Mouse (Mus musculus) liver, embryonic 13.5 days (tissue): Measurements from ENCODE around the gene Tex21. TPM values are rescaled to one million over a fixed set of nuclear protein-coding genes. Genes with fewer than 3 reads are reported as not detected.
A peak's percentile ranks its signal among the peaks of the same experiment; 100 is the strongest.

Experiments
- ATAC-seq: fragments of 200-750 bp; cut with Nextera tagmentation; 2 replicates; pipeline ENCODE4 v1.8.0; 2017; ENCODE audit warnings: low read depth, mild to moderate bottlenecking, moderate number of reproducible peaks, moderate library complexity
- DNase-seq: peaks from one replicate; pipeline ENCODE4 v3.0.0; 2022
- H3K27ac ChIP-seq: fragments of 300-500 bp; sonication (generic); 2 replicates; pipeline ENCODE4 v1.5.1; 2015; ENCODE audit warnings: moderate library complexity, mild to moderate bottlenecking, inconsistent platforms
- H3K27me3 ChIP-seq: fragments of 300-500 bp; sonication (generic); 2 replicates; pipeline ENCODE4 v1.6.1; 2015; ENCODE audit warnings: mild to moderate bottlenecking, inconsistent platforms
- H3K36me3 ChIP-seq: fragments of 300-500 bp; sonication (generic); 2 replicates; pipeline ENCODE4 v1.6.1; 2015; ENCODE audit warnings: mild to moderate bottlenecking, inconsistent platforms
- H3K4me1 ChIP-seq: fragments of 300-500 bp; sonication (generic); replicated peaks from 2 replicates; pipeline ENCODE4 v1.6.1; 2015; ENCODE audit warnings: inconsistent platforms
- H3K4me2 ChIP-seq: fragments of 300-500 bp; sonication (generic); 2 replicates; pipeline ENCODE4 v1.6.1; 2015; ENCODE audit warnings: inconsistent platforms, mild to moderate bottlenecking, moderate library complexity
- H3K4me3 ChIP-seq: fragments of 300-500 bp; sonication (generic); replicated peaks from 2 replicates; pipeline ENCODE4 v1.5.1; 2015; ENCODE audit warnings: mild to moderate bottlenecking, inconsistent platforms
- H3K9ac ChIP-seq: fragments of 300-500 bp; sonication (generic); 2 replicates; pipeline ENCODE4 v1.6.1; 2015; ENCODE audit warnings: mild to moderate bottlenecking, inconsistent platforms
- H3K9me3 ChIP-seq: fragments of 300-500 bp; sonication (generic); replicated peaks from 2 replicates; pipeline ENCODE4 v1.6.1; 2016; ENCODE audit warnings: inconsistent platforms
- WGBS: fragments of 180-500 bp; shearing (Covaris S2); methylation state at CpG from one replicate; pipeline ENCODE4 v1.1.7; 2015; ENCODE audit not compliant: insufficient replicate concordance; 5-methylcytosine and 5-hydroxymethylcytosine counted together
- polyA plus RNA-seq: library from polyadenylated mRNA; unstranded; fragments of >200 nt; fragmentation: Nextera tagmentation; extraction: Ambion mirVana; gene quantifications from 2 replicates; pipeline ENCODE4 v1.2.1, GENCODE M21; 2015

Gene Tex21
- polyA plus RNA-seq, 1 experiment from 2014 or later: 0.13 TPM

DNA sequence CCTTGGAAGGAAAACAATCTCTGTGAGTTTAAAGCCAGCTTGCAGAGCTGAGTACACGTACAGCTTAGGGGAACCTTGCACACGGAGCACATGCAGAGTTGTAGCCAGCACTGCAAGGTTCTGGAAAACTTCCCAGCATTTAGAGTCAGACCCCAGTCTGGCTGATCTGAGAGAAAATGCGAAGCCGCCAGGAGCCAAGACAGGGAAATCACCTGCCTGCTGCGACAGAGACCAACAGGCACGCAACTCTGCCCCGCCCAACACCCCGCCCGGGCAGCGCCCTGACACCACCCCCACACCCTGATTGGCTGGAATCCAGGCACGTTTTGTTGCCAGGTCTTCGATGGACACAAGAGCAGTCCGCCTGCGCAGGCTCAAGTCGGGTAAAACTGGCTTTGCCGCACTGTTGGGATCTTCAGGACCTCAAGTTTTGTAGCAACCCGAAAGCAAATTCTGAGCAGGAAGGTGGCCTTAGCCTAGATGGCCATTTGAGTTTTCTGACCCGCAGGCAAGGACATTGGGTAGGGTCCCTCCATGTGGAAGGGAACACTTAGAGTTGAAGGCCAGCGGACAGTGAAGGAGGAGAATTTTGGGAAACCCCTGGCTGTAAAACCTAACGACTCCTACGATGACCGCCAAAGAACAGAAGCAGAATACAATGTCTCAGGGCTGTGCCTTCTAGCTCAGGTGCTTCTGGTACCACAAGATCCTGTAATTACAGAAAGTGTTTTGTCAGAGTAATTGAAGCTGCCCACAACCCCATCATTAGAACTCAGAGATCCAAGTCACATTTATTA lies 50.4 kb downstream of the Tex21 start:
- no peaks in the 10 kb centered on the region for H3K9me3 ChIP-seq
- H3K4me1 ChIP-seq: peaks cover 14% of the 10 kb centered on the region
- ATAC-seq (peak; percentile 90), DNase-seq (peak; percentile 76)
- peak overlapping the region; percentile 43 for H3K4me3 ChIP-seq
- peak overlapping the region; percentile 33; the same call in 1 of the 2 replicates for H3K9ac ChIP-seq
- H3K36me3 ChIP-seq: no peaks in the 10 kb centered on the region
- WGBS: 2% methylated on average over 22 of the region's 22 CpGs
- H3K27ac ChIP-seq: 0 out of 2 replicates have a peak overlapping the region, but pooled peaks have one; percentile 14
- H3K4me2 ChIP-seq: peak overlapping the region; percentile 75
- peaks cover 9% of the 10 kb centered on the region for H3K27me3 ChIP-seq

DNA sequence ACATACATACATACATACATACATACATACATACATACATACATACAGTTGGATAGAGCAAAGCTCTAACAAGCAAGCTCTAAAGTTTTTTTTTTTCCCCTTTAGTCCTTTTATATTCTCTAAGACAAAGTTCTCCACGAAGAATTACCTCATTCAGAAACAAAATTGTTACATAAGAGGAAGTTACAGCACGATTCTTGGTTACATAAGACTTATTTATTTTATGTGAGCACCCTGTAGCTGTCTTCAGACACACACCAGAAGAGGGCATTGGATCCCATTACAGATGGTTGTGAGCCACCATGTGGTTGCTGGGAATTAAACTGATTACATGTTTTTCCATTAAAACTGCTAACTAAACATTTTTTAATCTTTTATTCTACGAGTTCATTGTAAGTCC lies 52.0 kb downstream of the Tex21 start:
- Histone ChIP-seq H3K4me2 (no peak overlapping the region), H3K27me3 (peaks cover 9% of the 10 kb centered on the region), H3K36me3 (no peaks in the 10 kb centered on the region), H3K27ac (no peak overlapping the region), H3K4me3 (no peak overlapping the region), H3K9me3 (no peaks in the 10 kb centered on the region), H3K9ac (no peak overlapping the region), H3K4me1 (peaks cover 14% of the 10 kb centered on the region)
- ATAC-seq: no peak
- no peak for DNase-seq
- 31% methylated on average over 3 of the region's 3 CpGs for WGBS

DNA sequence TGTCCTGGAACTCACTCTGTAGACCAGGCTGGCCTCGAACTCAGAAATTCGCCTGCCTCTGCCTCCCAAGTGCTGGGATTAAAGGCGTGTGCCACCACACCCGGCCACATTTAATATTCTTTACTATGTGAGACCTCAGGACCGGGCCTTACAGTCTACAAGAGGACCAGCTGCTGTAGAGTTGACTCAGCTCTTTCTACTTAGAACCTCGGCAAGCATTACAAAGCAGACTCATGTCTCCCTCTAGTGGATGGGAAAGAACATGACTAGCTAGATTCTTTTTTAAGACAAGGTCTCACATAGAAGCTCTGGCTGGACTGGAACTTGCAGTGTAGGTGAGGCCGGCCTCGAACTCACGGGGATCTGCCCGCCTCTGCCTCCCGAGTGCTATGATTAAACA lies 55.6 kb downstream of the Tex21 start:
- ATAC-seq (no peak), DNase-seq (no peak)
- H3K4me1 ChIP-seq: peaks cover 5% of the 10 kb centered on the region
- H3K9ac ChIP-seq: no peak overlapping the region
- H3K4me2 ChIP-seq: no peak overlapping the region
- WGBS: 30% methylated on average over 11 of the region's 11 CpGs
- no peak overlapping the region for H3K4me3 ChIP-seq
- 0 out of 2 replicates have a peak, but pooled peaks cover 2% of the 10 kb centered on the region for H3K27me3 ChIP-seq
- no peaks in the 10 kb centered on the region for H3K36me3 ChIP-seq
- H3K27ac ChIP-seq: no peak overlapping the region
- no peaks in the 10 kb centered on the region for H3K9me3 ChIP-seq

DNA sequence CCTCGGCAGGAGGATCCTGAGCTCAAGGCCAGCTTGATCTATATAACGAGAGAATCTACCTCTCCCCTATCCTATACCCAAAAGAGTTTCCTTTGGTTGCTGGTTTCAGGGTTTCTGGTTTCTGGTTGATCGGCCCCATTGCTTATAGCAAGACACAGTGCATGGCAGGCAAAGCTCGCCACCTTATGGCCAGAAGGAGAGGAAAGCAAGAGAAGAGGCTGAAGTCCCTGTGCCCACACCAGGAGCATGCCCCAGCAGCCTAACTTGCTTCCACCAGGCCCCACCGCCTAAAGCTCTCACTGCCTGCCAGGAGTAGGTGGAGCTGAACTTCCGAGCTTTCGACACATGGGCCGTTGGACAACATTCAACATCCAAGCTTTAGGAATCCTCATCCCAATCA lies 58.7 kb downstream of the Tex21 start:
- no peak for DNase-seq
- Histone ChIP-seq H3K9me3 (no peaks in the 10 kb centered on the region), H3K27me3 (no peaks in the 10 kb centered on the region), H3K27ac (no peak overlapping the region), H3K4me1 (no peaks in the 10 kb centered on the region), H3K36me3 (no peaks in the 10 kb centered on the region), H3K4me2 (no peak overlapping the region), H3K4me3 (no peak overlapping the region), H3K9ac (no peak overlapping the region)
- WGBS: 38% methylated on average over 8 of the region's 8 CpGs
- ATAC-seq: no peak

DNA sequence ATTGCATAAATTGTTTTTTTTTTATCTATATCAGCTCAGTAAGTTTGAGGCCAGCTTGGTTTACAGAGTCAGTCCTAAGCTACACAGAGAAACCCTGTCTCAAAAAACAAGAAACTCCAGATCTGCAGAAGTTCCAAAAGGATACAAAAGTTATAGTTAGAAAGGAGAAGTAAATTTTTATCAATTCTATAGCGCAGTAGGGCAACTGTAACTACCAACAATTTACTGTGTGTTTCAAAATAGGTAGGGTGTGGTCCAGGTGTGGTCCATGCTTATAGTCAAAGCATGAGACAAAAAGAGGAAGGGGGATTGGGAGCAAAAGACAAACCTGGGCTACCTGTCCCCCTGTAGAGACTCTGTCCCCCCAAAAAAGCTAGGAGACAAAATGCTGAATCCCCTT lies 60.1 kb downstream of the Tex21 start:
- DNase-seq (no peak), ATAC-seq (no peak)
- no peak overlapping the region for H3K27ac ChIP-seq
- no peaks in the 10 kb centered on the region for H3K9me3 ChIP-seq
- H3K4me1 ChIP-seq: no peaks in the 10 kb centered on the region
- WGBS: 76% methylated on average over 1 of the region's 1 CpGs
- H3K27me3 ChIP-seq: no peaks in the 10 kb centered on the region
- H3K4me3 ChIP-seq: no peak overlapping the region
- no peaks in the 10 kb centered on the region for H3K36me3 ChIP-seq
- H3K9ac ChIP-seq: no peak overlapping the region
- no peak overlapping the region for H3K4me2 ChIP-seq

DNA sequence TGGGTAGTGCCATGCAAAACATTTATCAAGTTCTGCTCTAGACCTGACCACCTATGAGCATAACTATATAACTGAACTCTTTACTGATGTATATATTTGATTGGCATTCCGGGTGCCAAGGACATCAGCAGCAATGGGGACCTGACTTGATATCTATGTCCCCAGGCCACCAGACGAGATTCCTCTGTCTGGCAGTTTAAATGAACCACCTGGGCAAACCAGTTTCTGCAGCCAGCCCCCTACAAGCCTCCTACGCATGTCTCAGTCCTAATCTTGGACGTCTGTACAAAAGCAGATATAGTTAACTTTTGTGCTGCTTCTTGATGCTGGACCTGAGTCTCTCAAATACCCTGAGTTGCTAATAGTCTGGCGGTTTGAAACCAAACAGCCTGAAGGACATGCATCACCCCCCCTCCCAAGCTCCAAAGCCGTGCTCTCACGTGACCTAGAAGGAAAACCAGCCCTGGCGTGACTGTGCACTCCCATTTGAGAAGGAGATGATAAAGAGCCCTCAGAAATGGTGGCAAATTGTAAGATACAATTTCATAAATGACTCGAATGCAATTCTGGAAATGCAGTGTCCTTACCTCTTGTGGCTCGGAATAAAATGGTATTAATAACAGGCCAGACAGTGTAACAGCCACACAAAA lies 61.3 kb downstream of the Tex21 start:
- no peak overlapping the region for H3K4me3 ChIP-seq

DNA sequence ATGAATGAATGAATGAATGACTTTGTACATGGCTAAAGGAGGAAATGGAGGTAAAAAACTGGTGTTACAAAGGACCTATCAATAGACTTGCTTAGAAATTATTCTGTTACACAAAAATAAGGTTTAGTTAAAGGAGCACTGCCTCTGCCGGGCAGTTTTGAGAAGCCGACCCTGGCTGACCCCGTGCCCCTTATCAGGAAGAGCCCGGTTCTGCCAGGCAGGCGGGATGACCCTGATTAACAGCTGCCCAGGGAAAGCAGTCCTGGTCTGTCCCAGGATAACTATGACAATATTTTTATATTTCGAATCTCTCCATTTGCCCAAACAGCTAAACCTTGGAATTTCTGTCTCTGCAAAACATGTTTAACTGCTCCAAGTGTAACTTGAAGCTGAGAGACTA lies 62.3 kb downstream of the Tex21 start:
- WGBS: 46% methylated on average over 6 of the region's 6 CpGs
- no peak overlapping the region for H3K27ac ChIP-seq
- no peaks in the 10 kb centered on the region for H3K27me3 ChIP-seq
- no peaks in the 10 kb centered on the region for H3K36me3 ChIP-seq
- no peak overlapping the region for H3K9ac ChIP-seq
- H3K4me3 ChIP-seq: no peak overlapping the region
- no peak for DNase-seq
- H3K4me2 ChIP-seq: no peak overlapping the region
- no peak for ATAC-seq
- no peaks in the 10 kb centered on the region for H3K4me1 ChIP-seq
- H3K9me3 ChIP-seq: no peaks in the 10 kb centered on the region

More for the DNA sequence above, 61.3 kb downstream of the Tex21 start:
- ATAC-seq (no peak), DNase-seq (no peak)
- H3K27me3 ChIP-seq: no peaks in the 10 kb centered on the region
- H3K9me3 ChIP-seq: no peaks in the 10 kb centered on the region
- 53% methylated on average over 10 of the region's 10 CpGs for WGBS
- H3K9ac ChIP-seq: no peak overlapping the region
- H3K4me1 ChIP-seq: no peaks in the 10 kb centered on the region
- no peak overlapping the region for H3K4me2 ChIP-seq
- H3K27ac ChIP-seq: no peak overlapping the region
- no peaks in the 10 kb centered on the region for H3K36me3 ChIP-seq

DNA sequence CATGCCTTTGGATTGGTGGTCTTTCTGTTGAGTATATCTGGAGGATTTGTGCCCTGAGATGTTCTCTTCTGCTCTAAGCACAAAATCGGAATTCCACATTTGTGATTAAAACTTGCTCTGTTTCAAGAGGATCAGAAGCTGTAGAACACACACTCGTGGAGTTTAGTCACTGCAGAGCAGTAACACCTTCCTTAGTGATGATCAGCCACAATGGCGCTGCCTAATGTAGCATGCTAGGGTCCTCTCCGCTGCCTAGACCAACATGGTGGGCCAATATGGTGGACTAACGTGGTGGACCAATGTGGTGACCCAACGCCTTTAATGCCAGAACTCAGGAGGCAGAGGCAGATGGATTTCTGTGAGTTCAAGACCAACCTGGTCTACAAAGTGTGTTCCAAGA lies 63.7 kb downstream of the Tex21 start:
- Histone ChIP-seq H3K9ac (no peak overlapping the region), H3K9me3 (no peaks in the 10 kb centered on the region), H3K4me1 (no peaks in the 10 kb centered on the region), H3K4me3 (no peak overlapping the region), H3K36me3 (no peaks in the 10 kb centered on the region), H3K27ac (no peak overlapping the region), H3K4me2 (no peak overlapping the region), H3K27me3 (peaks cover 4% of the 10 kb centered on the region; the same call in 1 of the 2 replicates)
- WGBS: 66% methylated on average over 6 of the region's 6 CpGs
- DNase-seq (no peak), ATAC-seq (no peak)

DNA sequence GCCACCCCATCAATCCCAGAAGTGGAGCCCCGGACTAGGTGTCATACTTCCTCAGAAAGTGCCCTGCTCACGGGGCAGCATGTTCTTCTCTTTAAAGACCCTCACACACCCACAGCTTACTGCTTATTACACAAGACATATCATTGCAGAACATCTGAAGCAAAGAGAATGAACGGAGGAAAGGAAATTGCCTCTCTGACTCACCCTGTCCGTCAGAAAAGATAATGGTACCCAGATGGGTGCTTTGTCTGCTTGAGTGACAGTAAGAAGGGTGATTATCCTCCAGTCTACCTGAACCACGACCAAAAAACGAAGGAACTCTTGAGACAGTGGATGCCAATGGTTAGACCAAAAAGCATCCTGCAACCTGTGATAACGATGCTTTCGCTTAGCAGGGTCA lies 65.1 kb downstream of the Tex21 start:
- Histone ChIP-seq H3K4me3 (no peak overlapping the region), H3K4me2 (no peak overlapping the region), H3K9me3 (no peaks in the 10 kb centered on the region), H3K4me1 (peaks cover 6% of the 10 kb centered on the region; the same call in 1 of the 2 replicates), H3K9ac (no peak overlapping the region), H3K36me3 (no peaks in the 10 kb centered on the region), H3K27me3 (peaks cover 18% of the 10 kb centered on the region), H3K27ac (no peak overlapping the region)
- WGBS: 33% methylated on average over 8 of the region's 8 CpGs
- ATAC-seq (no peak), DNase-seq (no peak)

DNA sequence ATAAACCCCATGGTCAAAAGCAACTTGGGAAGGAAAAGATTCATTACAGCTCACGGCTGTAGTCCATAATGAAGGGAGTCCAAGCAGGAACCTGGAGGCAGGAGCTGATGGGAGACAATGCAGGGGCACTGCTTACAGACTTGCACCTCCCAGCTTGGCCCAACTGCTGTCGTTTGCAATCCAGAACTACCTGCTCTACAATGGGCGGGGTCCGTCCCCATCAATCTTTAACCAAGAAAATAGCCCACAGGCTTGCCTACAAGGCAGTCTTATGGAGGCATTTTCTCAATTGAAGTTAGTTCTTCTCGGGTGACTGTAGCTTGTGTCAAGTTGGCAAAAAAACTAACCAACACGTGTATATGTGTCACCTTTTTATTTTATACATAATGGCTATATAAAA lies 66.1 kb downstream of the Tex21 start:
- no peak overlapping the region for H3K9ac ChIP-seq
- DNase-seq (no peak), ATAC-seq (no peak)
- no peaks in the 10 kb centered on the region for H3K9me3 ChIP-seq
- no peak overlapping the region for H3K4me2 ChIP-seq
- H3K4me3 ChIP-seq: no peak overlapping the region
- WGBS: 58% methylated on average over 6 of the region's 6 CpGs
- H3K36me3 ChIP-seq: no peaks in the 10 kb centered on the region
- H3K27ac ChIP-seq: no peak overlapping the region
- H3K4me1 ChIP-seq: peaks cover 6% of the 10 kb centered on the region; the same call in 1 of the 2 replicates
- peaks cover 28% of the 10 kb centered on the region for H3K27me3 ChIP-seq

DNA sequence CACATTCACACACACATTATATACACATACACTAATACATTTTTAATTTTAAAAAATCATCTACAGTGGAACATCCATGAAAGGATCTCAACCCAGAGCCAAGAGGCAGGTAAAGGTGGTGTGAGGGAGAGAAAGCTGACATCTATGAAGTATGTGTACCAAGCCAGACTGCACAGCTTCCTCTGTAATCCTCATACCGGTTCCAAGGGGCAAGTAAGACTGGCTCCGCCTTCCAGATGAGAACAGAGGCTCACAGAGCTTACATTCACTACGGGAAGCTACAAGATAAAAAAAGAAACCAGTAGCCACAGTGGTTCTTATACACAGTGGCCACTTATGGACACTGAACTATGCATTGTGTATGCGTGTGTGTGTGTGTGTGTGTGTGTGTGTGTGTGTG lies 67.0 kb downstream of the Tex21 start:
- H3K9me3 ChIP-seq: no peaks in the 10 kb centered on the region
- 39% methylated on average over 4 of the region's 4 CpGs for WGBS
- DNase-seq (no peak), ATAC-seq (no peak)
- H3K27ac ChIP-seq: no peak overlapping the region
- peaks cover 6% of the 10 kb centered on the region; the same call in 1 of the 2 replicates for H3K4me1 ChIP-seq
- H3K9ac ChIP-seq: no peak overlapping the region
- peaks cover 34% of the 10 kb centered on the region for H3K27me3 ChIP-seq
- H3K4me2 ChIP-seq: no peak overlapping the region
- no peak overlapping the region for H3K4me3 ChIP-seq
- H3K36me3 ChIP-seq: no peaks in the 10 kb centered on the region
